Mouse (Mus musculus): ENCODE measurements around the gene Phtf1.

Gene Phtf1

GRCm38 (mm10) chr3:104019453-104019852 is 51.5 kb downstream of the Phtf1 start:
- DNase-seq (ENCODE audit: low spot score in 2 of 2): no peak

- DNase-seq (ENCODE audit: low spot score in 2 of 2): no peak
Observed at GRCm38 (mm10) chr3:104020101-104020500, 52.2 kb downstream of the Phtf1 start.

GRCm38 (mm10) chr3:104026938-104027337 is 59.0 kb downstream of the Phtf1 start:
- DNase-seq (ENCODE audit: low spot score in 2 of 2): no peak

GRCm38 (mm10) chr3:104032086-104032485 is 64.2 kb downstream of the Phtf1 start:
- DNase-seq (ENCODE audit: low spot score in 2 of 2): no peak

DNA sequence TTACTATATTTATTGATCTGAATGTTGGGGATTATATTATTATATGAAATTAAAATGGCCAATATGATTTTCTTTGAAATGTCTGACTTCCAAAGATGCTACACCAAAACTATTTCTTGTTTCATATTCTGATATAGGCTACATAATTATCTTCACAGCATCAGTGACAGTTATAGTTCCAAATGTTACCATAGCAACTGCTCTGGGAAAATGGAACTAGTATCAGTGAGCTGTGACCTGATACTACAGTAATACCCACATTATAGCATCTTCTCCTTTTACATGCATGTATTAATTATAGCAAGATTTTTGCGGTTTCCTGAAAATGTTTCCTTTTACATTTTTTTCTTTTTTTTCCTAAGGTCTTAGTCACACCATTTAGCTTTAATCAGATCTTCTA is 64.8 kb downstream of the Phtf1 start:
- DNase-seq (ENCODE audit: low spot score in 2 of 2): no peak

- no peak for DNase-seq (ENCODE audit: low spot score in 2 of 2)
Observed at GRCm38 (mm10) chr3:104059001-104059622, 91.2 kb downstream of the Phtf1 start.

DNA sequence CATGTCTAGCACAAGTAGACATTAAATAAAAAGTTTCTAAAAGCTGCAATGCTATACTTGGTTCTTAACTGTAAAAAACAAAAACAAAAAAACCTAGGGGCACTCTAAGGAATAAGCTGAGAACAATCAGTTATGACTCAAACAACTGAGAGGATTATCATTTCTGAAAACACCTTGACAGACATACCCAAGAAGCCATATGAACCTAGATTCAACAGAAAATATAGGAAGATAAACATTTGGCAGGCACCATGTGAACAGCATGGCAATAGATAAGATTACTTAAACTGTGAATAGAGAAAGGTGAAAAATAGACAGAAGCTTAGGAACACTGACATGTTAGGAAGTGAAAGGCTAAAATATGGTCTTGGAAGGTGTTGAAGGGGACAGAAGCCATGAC is 101.5 kb downstream of the Phtf1 start:
- no peak for DNase-seq (ENCODE audit: low spot score in 2 of 2)

Measured in urinary bladder, postnatal 36 days (tissue).